19 mouse cellular contexts compared by ENCODE assay signal in genomic region chr11:98066201-98066600, GRCm38 (mm10).
"Had no signal": no experiment of that assay in that cellular context is flagged by ENCODE, and none has a peak within 500 bp of the region (broad histone marks: within the 10 kb centered on the region; RNA-seq: fewer than 3 reads in every experiment).

No protein-coding gene starts in this region.

- H3K4me2 ChIP-seq: liver, embryonic 15.5 days; lung, embryonic 15.5 days; midbrain, embryonic 11.5 days; midbrain, embryonic 13.5 days; midbrain, embryonic 15.5 days; neural tube, embryonic 12.5 days; stomach, embryonic 15.5 days had no signal

- ATAC-seq: liver, postnatal 0 days; lung, postnatal 0 days; midbrain, embryonic 13.5 days; midbrain, embryonic 15.5 days had no signal

- H3K36me3 ChIP-seq: liver, embryonic 15.5 days; lung, embryonic 15.5 days; midbrain, embryonic 13.5 days; midbrain, embryonic 15.5 days; neural tube, embryonic 12.5 days; stomach, embryonic 15.5 days had no signal

- H3K4me1 ChIP-seq: liver, embryonic 15.5 days; lung, embryonic 15.5 days; megakaryocyte, embryonic 14.5 days; midbrain, embryonic 13.5 days; midbrain, embryonic 15.5 days; neural tube, embryonic 12.5 days; stomach, embryonic 15.5 days had no signal

- H3K9me3 ChIP-seq: liver, embryonic 15.5 days; lung, embryonic 15.5 days; midbrain, embryonic 13.5 days; midbrain, embryonic 15.5 days; stomach, embryonic 15.5 days had no signal

- H3K4me3 ChIP-seq: liver, embryonic 15.5 days; lung, embryonic 15.5 days; megakaryocyte, embryonic 14.5 days; midbrain, embryonic 13.5 days; midbrain, embryonic 15.5 days; neural tube, embryonic 12.5 days; stomach, embryonic 15.5 days had no signal

- DNase-seq: liver, postnatal 0 days; lung, adult 2 months; lung, postnatal 14 days; lung, postnatal 36 days; right cerebral cortex, postnatal 14 days; thymus, adult 18-20 months; thymus, postnatal 14 days; thymus, postnatal 36 days had no signal

- H3K9ac ChIP-seq: liver, embryonic 15.5 days; liver, postnatal 0 days; lung, embryonic 15.5 days; midbrain, embryonic 13.5 days; midbrain, embryonic 15.5 days; neural tube, embryonic 12.5 days; stomach, embryonic 15.5 days had no signal

- H3K27ac ChIP-seq: liver, embryonic 15.5 days; lung, embryonic 15.5 days; macrophage; midbrain, embryonic 13.5 days; midbrain, embryonic 15.5 days; neural tube, embryonic 12.5 days; stomach, embryonic 15.5 days; stomach, postnatal 0 days had no signal

- H3K27me3 ChIP-seq: liver, embryonic 15.5 days; lung, embryonic 15.5 days; midbrain, embryonic 13.5 days; midbrain, embryonic 15.5 days; neural tube, embryonic 12.5 days; stomach, embryonic 15.5 days had no signal
